Mouse (Mus musculus) hindbrain, embryonic 12.5 days (tissue): ENCODE results near the gene Mrln. TPM values are rescaled to one million over a fixed set of nuclear protein-coding genes. Genes with fewer than 3 reads are reported as not detected.

Experiments
- ATAC-seq: fragments of 200-750 bp; cut with Nextera tagmentation; 2 replicates; pipeline ENCODE4 v1.8.0; 2017; ENCODE audit warnings: moderate TSS enrichment; ENCODE audit not compliant: low FRiP score
- H3K27ac ChIP-seq: fragments of 300-500 bp; sonication (generic); 2 replicates; pipeline ENCODE4 v1.5.1; 2016; ENCODE audit warnings: mild to moderate bottlenecking
- H3K27me3 ChIP-seq: fragments of 300-500 bp; sonication (generic); 2 replicates; pipeline ENCODE4 v1.6.1; 2016; ENCODE audit warnings: mild to moderate bottlenecking
- H3K36me3 ChIP-seq: fragments of 300-500 bp; sonication (generic); 2 replicates; pipeline ENCODE4 v1.6.1; 2016; ENCODE audit warnings: mild to moderate bottlenecking
- H3K4me1 ChIP-seq: fragments of 300-500 bp; sonication (generic); 2 replicates; pipeline ENCODE4 v1.6.1; 2016
- H3K4me2 ChIP-seq: fragments of 300-500 bp; sonication (generic); replicated peaks from 2 replicates; pipeline ENCODE4 v1.6.1; 2016; ENCODE audit warnings: mild to moderate bottlenecking
- H3K4me3 ChIP-seq: fragments of 300-500 bp; sonication (generic); 2 replicates; pipeline ENCODE4 v1.5.1; 2016; ENCODE audit warnings: mild to moderate bottlenecking
- H3K9ac ChIP-seq: fragments of 300-500 bp; sonication (generic); 2 replicates; pipeline ENCODE4 v1.6.1; 2016; ENCODE audit warnings: mild to moderate bottlenecking, moderate library complexity
- H3K9me3 ChIP-seq: fragments of 300-500 bp; sonication (generic); replicated peaks from 2 replicates; pipeline ENCODE4 v1.6.1; 2016; ENCODE audit warnings: mild to moderate bottlenecking
- WGBS: fragments of 180-500 bp; shearing (Covaris S2); methylation state at CpG from one replicate; pipeline ENCODE4 v1.1.7; 2016; 5-methylcytosine and 5-hydroxymethylcytosine counted together
- polyA plus RNA-seq: library from polyadenylated mRNA; unstranded; fragments of >200 nt; fragmentation: Nextera tagmentation; extraction: Ambion mirVana; gene quantifications from 2 replicates; pipeline ENCODE4 v1.2.1, GENCODE M21; 2016

Gene Mrln
- polyA plus RNA-seq, 1 experiment from 2014 or later, result 3.8 TPM

DNA sequence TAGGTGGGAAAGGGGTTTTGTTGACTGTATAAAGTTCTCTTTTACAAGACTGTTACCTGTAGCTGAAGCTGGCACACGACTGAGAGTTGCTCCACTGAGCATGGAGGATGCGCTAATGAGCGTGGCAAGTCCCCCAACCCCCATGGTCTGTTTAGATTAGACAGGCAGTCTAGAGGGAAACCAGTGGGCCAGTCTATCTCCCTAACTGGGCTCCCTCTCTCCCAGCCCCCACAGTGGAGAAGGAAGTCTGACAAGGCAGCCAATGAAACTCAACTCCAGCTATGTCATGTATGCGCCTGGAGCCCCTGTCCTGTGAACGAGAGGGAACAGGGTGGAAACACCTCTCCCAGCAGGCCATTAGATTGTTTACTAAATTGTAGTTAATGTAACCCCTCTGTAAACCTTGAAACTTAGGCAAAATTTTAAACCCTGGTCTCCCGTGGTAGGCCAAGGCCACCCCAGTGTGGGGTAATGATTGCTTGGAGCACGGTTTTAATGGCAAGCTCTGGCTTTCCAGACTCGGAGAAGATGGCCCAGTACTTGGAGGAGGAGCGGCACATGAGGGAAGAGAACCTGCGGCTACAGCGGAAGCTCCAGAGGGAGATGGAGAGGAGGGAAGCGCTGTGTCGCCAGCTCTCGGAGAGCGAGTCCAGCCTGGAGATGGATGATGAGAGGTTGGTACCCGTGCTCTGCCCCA is 29.8 kb upstream of the Mrln start:
- Histone ChIP-seq H3K4me2 (no peak overlapping the region), H3K27ac (no peak overlapping the region), H3K9me3 (no peaks in the 10 kb centered on the region), H3K36me3 (peaks cover 39% of the 10 kb centered on the region), H3K9ac (no peak overlapping the region), H3K4me1 (no peaks in the 10 kb centered on the region), H3K4me3 (no peak overlapping the region), H3K27me3 (no peaks in the 10 kb centered on the region)
- 80% methylated on average over 16 of the region's 16 CpGs for WGBS
- no peak for ATAC-seq

- 91% methylated on average over 9 of the region's 9 CpGs for WGBS
- H3K4me1 ChIP-seq, result peaks cover 10% of the 10 kb centered on the region
- H3K9me3 ChIP-seq, result no peaks in the 10 kb centered on the region
- H3K4me2 ChIP-seq, result no peak overlapping the region
- no peak overlapping the region for H3K4me3 ChIP-seq
- peaks cover 29% of the 10 kb centered on the region for H3K36me3 ChIP-seq
- no peak for ATAC-seq
- H3K9ac ChIP-seq, result no peak overlapping the region
- H3K27ac ChIP-seq, result no peak overlapping the region
- H3K27me3 ChIP-seq, result no peaks in the 10 kb centered on the region
These were observed 23.7 kb upstream of the Mrln start for GRCm38 (mm10) chr10:70180727-70181126.

GRCm38 (mm10) chr10:70181279-70181972 is 23.0 kb upstream of the Mrln start:
- Histone ChIP-seq H3K9ac (no peak overlapping the region), H3K27ac (no peak overlapping the region), H3K27me3 (no peaks in the 10 kb centered on the region), H3K4me1 (peaks cover 10% of the 10 kb centered on the region), H3K4me2 (no peak overlapping the region), H3K9me3 (no peaks in the 10 kb centered on the region), H3K36me3 (peaks cover 25% of the 10 kb centered on the region), H3K4me3 (no peak overlapping the region)
- ATAC-seq, result no peak
- WGBS, result 86% methylated on average over 11 of the region's 11 CpGs

DNA sequence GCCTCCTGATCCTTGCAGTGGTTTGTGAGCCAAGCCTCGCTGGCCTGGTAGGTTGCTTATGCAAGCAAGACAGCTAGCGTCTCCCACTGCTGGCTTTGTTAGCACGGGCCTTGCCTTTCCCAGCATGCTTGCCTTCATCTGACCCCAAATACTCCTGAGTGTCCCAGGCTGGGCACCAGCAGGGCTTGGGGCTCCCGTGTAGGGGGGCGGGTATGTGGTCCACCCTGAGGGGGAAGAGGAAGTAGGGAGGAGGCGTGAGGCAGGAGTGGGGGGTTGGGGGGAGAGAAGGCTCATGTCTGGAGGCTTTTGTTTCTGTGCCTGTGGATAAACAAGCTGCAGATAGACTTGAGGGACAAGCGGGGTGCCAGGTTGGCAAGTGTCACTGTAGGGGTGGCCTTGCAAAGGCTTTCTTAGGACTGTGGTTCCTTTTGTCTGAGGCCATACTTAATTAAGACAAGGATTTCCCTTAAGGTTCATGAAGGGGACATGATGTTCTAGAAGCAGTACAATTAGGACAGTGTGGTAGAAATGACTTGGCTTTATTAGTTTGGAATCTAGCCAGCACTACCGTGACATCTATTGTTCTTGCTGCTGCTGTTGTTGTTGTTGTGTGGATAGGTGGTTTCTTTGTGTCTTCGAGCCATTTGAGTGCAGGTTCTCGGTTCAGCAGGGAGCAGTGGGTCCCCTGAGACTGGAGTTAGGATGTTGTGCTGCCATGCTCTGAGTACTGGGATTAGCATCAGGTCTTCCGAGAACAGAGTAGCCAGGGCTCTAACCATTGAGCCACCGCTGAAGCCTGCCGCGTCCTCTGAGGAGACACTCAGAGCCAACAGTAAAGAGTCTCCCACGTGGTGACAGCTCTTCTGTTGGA is 21.0 kb upstream of the Mrln start:
- Histone ChIP-seq H3K27ac (no peak overlapping the region; the same call in none of the 2 replicates), H3K27me3 (no peaks in the 10 kb centered on the region), H3K36me3 (peaks cover 29% of the 10 kb centered on the region), H3K9ac (no peak overlapping the region), H3K4me3 (no peak overlapping the region), H3K4me1 (peaks cover 10% of the 10 kb centered on the region), H3K9me3 (no peaks in the 10 kb centered on the region), H3K4me2 (no peak overlapping the region)
- no peak for ATAC-seq
- 66% methylated on average over 15 of the region's 15 CpGs for WGBS

GRCm38 (mm10) chr10:70186136-70186535 is 18.3 kb upstream of the Mrln start:
- Histone ChIP-seq H3K9ac (no peak overlapping the region), H3K36me3 (peaks cover 41% of the 10 kb centered on the region), H3K27ac (no peak overlapping the region), H3K4me3 (no peak overlapping the region), H3K27me3 (no peaks in the 10 kb centered on the region), H3K4me2 (no peak overlapping the region), H3K4me1 (peaks cover 10% of the 10 kb centered on the region), H3K9me3 (no peaks in the 10 kb centered on the region)
- WGBS, result 82% methylated on average over 9 of the region's 9 CpGs
- no peak for ATAC-seq

- 94% methylated on average over 7 of the region's 7 CpGs for WGBS
- ATAC-seq, result no peak
- H3K4me2 ChIP-seq, result no peak overlapping the region
- H3K36me3 ChIP-seq, result peaks cover 43% of the 10 kb centered on the region
- peaks cover 10% of the 10 kb centered on the region for H3K4me1 ChIP-seq
- no peak overlapping the region for H3K4me3 ChIP-seq
- H3K9me3 ChIP-seq, result no peaks in the 10 kb centered on the region
- no peak overlapping the region for H3K27ac ChIP-seq
- no peak overlapping the region for H3K9ac ChIP-seq
- H3K27me3 ChIP-seq, result no peaks in the 10 kb centered on the region
These were observed 17.9 kb upstream of the Mrln start for GRCm38 (mm10) chr10:70186586-70186985.

DNA sequence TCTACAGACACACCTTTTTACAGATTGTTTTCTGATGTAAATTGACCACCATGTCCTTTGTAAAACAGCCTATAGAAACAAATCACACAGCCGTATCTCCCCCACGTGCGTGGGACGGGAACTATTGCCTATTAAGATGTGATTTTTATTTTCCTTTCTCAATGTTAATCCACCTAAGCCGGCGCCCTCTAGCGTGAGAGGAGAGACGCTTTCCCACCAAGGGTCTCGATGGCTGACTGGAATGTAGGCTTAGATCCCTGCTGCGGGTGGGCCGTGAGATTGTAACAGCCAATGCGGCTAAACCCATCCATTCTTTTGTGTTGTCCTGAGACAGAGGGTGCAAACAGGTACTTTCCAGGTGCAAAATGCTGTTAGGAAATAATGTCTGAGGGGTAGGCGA is 14.6 kb upstream of the Mrln start:
- no peak overlapping the region for H3K4me3 ChIP-seq
- H3K27ac ChIP-seq, result no peak overlapping the region
- WGBS, result 82% methylated on average over 13 of the region's 13 CpGs
- no peaks in the 10 kb centered on the region for H3K9me3 ChIP-seq
- H3K4me1 ChIP-seq, result no peaks in the 10 kb centered on the region
- ATAC-seq, result no peak
- H3K4me2 ChIP-seq, result no peak overlapping the region
- H3K27me3 ChIP-seq, result no peaks in the 10 kb centered on the region
- H3K36me3 ChIP-seq, result peaks cover 49% of the 10 kb centered on the region
- H3K9ac ChIP-seq, result no peak overlapping the region

DNA sequence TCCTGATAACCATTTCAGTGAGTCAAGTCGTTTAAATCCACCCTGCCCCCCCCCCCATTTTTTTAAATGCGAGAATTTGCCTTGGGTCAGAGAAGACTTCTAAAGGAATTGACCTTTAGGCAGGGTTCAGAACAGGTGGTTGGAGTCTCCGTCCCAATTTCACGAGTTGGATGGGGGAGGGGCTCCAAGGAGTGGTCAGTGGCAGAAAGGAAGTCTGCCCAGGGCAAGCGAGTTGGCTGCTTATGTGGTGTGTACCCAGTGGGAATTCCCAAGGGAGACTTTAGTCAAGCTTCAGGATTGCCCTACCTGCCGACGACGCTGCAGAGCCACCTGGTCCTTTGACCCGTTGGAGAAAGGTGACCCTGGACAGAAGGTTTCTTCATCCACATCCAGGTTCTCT is 10.2 kb upstream of the Mrln start:
- no peak overlapping the region for H3K9ac ChIP-seq
- H3K4me1 ChIP-seq, result no peaks in the 10 kb centered on the region
- no peak overlapping the region for H3K4me3 ChIP-seq
- H3K27me3 ChIP-seq, result no peaks in the 10 kb centered on the region
- H3K27ac ChIP-seq, result no peak overlapping the region
- H3K4me2 ChIP-seq, result no peak overlapping the region
- H3K9me3 ChIP-seq, result no peaks in the 10 kb centered on the region
- peaks cover 25% of the 10 kb centered on the region for H3K36me3 ChIP-seq
- no peak for ATAC-seq
- 67% methylated on average over 9 of the region's 9 CpGs for WGBS

DNA sequence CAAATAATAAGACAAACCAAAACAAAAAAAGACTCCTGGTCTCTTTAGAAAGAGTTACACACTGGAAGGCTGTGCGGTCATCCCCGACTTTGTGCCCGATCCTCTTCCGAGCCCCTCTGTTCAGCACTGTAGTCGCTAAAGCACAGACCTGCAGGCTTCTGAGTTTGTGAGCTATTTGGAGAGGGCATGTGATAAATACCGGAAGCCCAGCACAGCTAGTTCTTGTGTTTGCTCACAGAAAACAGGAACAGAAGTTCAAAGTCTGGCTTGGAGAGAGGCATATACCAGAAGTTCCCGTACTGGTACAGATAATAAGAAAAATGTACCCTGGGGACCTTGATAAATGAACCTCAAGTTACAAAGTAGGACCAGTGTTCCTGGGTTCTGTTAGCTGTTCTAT is 9.2 kb upstream of the Mrln start:
- Histone ChIP-seq H3K36me3 (peaks cover 16% of the 10 kb centered on the region; the same call in 1 of the 2 replicates), H3K27me3 (no peaks in the 10 kb centered on the region), H3K9me3 (no peaks in the 10 kb centered on the region), H3K4me1 (no peaks in the 10 kb centered on the region), H3K27ac (no peak overlapping the region), H3K4me3 (no peak overlapping the region), H3K9ac (no peak overlapping the region), H3K4me2 (no peak overlapping the region)
- 79% methylated on average over 7 of the region's 7 CpGs for WGBS
- ATAC-seq, result no peak

DNA sequence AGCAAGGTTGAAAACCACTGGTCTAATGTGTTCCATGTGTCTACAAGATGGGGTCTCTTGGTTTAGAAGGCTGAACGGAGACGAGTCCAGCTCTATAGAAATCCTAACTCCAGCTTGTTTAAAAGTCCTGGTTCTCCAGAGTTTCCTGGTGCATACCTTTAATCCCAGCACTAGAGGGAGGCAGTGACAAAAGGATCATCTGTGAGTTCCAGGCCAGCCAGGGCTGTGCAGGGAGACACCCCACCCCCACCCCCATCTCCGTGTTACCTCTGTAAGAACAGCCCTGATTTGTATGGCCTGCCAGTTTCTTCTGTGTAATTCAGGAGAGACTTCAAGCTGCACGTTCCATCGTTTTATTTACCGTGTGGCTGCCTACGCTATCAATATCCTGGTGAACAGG is 8.7 kb upstream of the Mrln start:
- no peak overlapping the region for H3K4me3 ChIP-seq
- ATAC-seq, result no peak
- peaks cover 16% of the 10 kb centered on the region; the same call in 1 of the 2 replicates for H3K36me3 ChIP-seq

GRCm38 (mm10) chr10:70196666-70197065 is 7.8 kb upstream of the Mrln start:
- no peaks in the 10 kb centered on the region for H3K9me3 ChIP-seq
- H3K4me1 ChIP-seq, result no peaks in the 10 kb centered on the region; the same call in 1 of the 2 replicates
- WGBS, result 91% methylated on average over 6 of the region's 6 CpGs
- no peaks in the 10 kb centered on the region for H3K27me3 ChIP-seq
- H3K4me3 ChIP-seq, result no peak overlapping the region
- H3K27ac ChIP-seq, result no peak overlapping the region
- peaks cover 11% of the 10 kb centered on the region; the same call in 1 of the 2 replicates for H3K36me3 ChIP-seq
- no peak for ATAC-seq
- H3K9ac ChIP-seq, result no peak overlapping the region
- H3K4me2 ChIP-seq, result no peak overlapping the region

More for the DNA sequence above, 8.7 kb upstream of the Mrln start:
- 65% methylated on average over 7 of the region's 7 CpGs for WGBS
- Histone ChIP-seq H3K27ac (no peak overlapping the region), H3K4me2 (no peak overlapping the region), H3K9me3 (no peaks in the 10 kb centered on the region), H3K9ac (no peak overlapping the region), H3K27me3 (no peaks in the 10 kb centered on the region), H3K4me1 (no peaks in the 10 kb centered on the region; the same call in 1 of the 2 replicates)

DNA sequence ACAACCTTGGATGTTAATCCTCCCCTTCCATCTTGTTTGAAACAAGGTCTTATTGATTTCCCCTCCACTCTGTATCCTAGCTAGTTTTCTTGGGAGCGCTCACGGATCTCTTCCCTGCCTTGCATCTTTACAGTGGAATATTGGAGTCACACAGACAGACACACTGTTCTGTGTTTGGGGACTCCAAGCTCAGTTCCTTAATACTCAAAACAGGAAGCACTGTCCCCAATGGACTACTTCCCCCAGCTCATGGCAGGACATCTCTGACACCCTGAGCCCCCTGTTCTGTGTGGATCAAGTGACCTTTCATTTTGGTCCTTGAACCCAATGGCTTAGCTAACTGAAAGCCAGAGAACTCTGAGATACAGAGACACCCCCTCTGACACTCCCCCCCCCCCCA is 6.9 kb upstream of the Mrln start:
- no peak overlapping the region for H3K27ac ChIP-seq
- no peak overlapping the region for H3K9ac ChIP-seq
- peaks cover 3% of the 10 kb centered on the region; the same call in 1 of the 2 replicates for H3K36me3 ChIP-seq
- H3K4me3 ChIP-seq, result no peak overlapping the region
- no peak overlapping the region for H3K4me2 ChIP-seq
- no peaks in the 10 kb centered on the region for H3K27me3 ChIP-seq
- H3K4me1 ChIP-seq, result no peaks in the 10 kb centered on the region; the same call in 1 of the 2 replicates
- no peak for ATAC-seq
- no peaks in the 10 kb centered on the region for H3K9me3 ChIP-seq
- 83% methylated on average over 2 of the region's 2 CpGs for WGBS
